Mouse (Mus musculus): ENCODE results near the gene Bcam. TPM values are rescaled to one million over a fixed set of nuclear protein-coding genes. Genes with fewer than 3 reads are reported as not detected.
A peak's percentile ranks its signal among the peaks of the same experiment; 100 is the strongest.

Bcam gene
- total and polyA plus RNA-seq, 3 experiments, result 3.0 to 10.9 (median 4.8) TPM

DNA sequence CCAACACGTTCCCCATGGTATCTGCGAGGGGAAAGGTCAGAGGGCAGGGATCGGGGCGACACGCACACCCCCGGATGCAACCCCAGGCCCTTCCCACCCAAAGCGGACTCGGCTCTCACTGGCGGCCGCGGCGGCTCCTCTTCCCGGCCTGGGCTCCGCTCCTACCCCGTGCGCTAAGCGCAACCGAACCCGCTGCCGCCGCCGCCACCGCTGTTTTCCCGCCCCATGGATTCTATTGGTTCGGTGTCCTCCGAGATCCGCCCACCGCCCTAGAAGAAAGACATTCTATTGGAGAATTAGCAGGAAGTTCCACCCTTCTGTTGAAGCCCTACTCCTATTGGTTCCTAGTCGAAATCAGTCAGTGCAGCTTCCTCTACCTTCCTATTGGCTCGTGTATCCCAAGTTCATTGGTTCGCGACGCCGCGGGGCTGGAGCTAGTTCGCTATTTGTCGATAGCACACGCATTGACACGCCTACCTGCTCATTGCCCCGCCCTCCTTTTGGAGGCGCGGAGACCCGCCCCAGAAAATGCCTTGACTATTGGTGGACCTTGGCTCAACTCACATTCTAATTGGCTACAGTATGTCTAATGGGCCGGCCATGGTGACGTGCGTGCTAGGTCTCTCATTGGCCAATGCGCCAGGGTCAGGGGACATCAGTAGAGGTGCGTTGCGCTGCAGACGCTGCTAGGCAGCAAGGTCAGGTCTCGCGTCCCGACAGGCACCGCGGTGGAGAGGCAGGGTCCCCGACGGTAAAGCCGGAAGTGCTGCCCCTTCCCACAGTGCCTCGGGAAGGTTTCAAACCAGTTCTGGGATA, 55.4 kb downstream of the Bcam start, which contains the start of gene Tomm40:
Tomm40 (minus strand) TSS at position 200 of the 816 bp plus-strand sequence.
- H3K4me2 ChIP-seq (ENCODE audit: insufficient read depth, low read depth, poor library complexity, severe bottlenecking), result peak within 1 kb of the TSS; percentile 81
- H3K4me1 ChIP-seq (ENCODE audit: control insufficient read depth in 1 of 2, insufficient read depth in 2 of 2), result peaks cover 9 to 39% of the 10 kb centered on the region in 2 experiments; a peak in 3 of 4 replicates
- H3K9ac ChIP-seq (ENCODE audit: insufficient read depth, low read depth), result peak within 1 kb of the TSS; percentile 94
- peak within 1 kb of the TSS; percentile 88 to 92 (median 91) for H3K4me3 ChIP-seq (replicated peaks in 1 of 3; ENCODE audit: low read depth in 2 of 3, low read length in 2 of 3, poor library complexity in 1 of 3)
- in situ Hi-C loops (cut with MboI; ENCODE audit: low pct_ligation_motif_present, low pct_unique_long_range_greater_than_20kb, low sequenced_read_pairs) (no loop called here), dilution Hi-C loops (cut with MboI; ENCODE audit: extremely low pct_ligation_motif_present, extremely low pct_unique_long_range_greater_than_20kb, low sequenced_read_pairs) (no loop called here)
- peaks cover 28 to 35% of the 10 kb centered on the region in 2 experiments for H3K36me3 ChIP-seq (replicated peaks in 1 of 2; ENCODE audit: control insufficient read depth in 1 of 2, insufficient read depth in 1 of 2, low read length in 1 of 2)
- no peaks in the 10 kb centered on the region for H3K27me3 ChIP-seq (replicated peaks)
- H3K9me3 ChIP-seq (replicated peaks; ENCODE audit: low read length), result no peaks in the 10 kb centered on the region
- peak within 1 kb of the TSS; percentile 78 for H3K27ac ChIP-seq (ENCODE audit: insufficient read depth, low read depth)
- peak; percentile 10; the same call in 1 of the 2 replicates for TF ChIP-seq IRF4 (IDR thresholded peaks at IDR 0.05; ENCODE audit: low read depth, low read length)
- peak; percentile 54; the same call in 1 of the 2 replicates for TF ChIP-seq MYC (IDR thresholded peaks at IDR 0.05; ENCODE audit: low read depth, low read length)
- no peak for TF ChIP-seq ZC3H11A (IDR thresholded peaks at IDR 0.05; ENCODE audit: low read depth, low read length)
- TF ChIP-seq ETS1 (conservative IDR thresholded peaks at IDR 0.05; ENCODE audit: low read depth, low read length), result no peak
- peak; percentile 18; the same call in 1 of the 2 replicates for TF ChIP-seq SIN3A (IDR thresholded peaks at IDR 0.05; ENCODE audit: low read length)
- peak; percentile 72; the same call in 1 of the 2 replicates for TF ChIP-seq TCF12 (IDR thresholded peaks at IDR 0.05; ENCODE audit: low read depth, low read length)
- 0 out of 2 replicates have a peak, but pooled peaks have one; percentile 21 for TF ChIP-seq TBP (conservative IDR thresholded peaks at IDR 0.05; ENCODE audit: low read depth, low read length)
- peak; percentile 96 for TF ChIP-seq KAT2A (IDR thresholded peaks at IDR 0.05; ENCODE audit: insufficient replicate concordance, low read length)
- peak; percentile 73 for TF ChIP-seq MXI1 (IDR thresholded peaks at IDR 0.05; ENCODE audit: low read depth, low read length)
- peak; percentile 50 for TF ChIP-seq NRF1 (IDR thresholded peaks at IDR 0.05; ENCODE audit: low read depth, low read length)
- TF ChIP-seq POLR2A (IDR thresholded peaks at IDR 0.05; ENCODE audit: low read depth, low read length), result peak; percentile 74
- peak; percentile 84 for TF ChIP-seq HCFC1 (IDR thresholded peaks at IDR 0.05; ENCODE audit: low read depth, low read length)
- peak; percentile 49 for TF ChIP-seq MAX (IDR thresholded peaks at IDR 0.05; ENCODE audit: low read length)
- peak; percentile 66 for TF ChIP-seq NELFE (IDR thresholded peaks at IDR 0.05; ENCODE audit: low read depth, low read length)
- TF ChIP-seq E2F4 (IDR thresholded peaks at IDR 0.05; ENCODE audit: insufficient replicate concordance, low read depth, low read length), result peak; percentile 60; the same call in 1 of the 2 replicates
- TF ChIP-seq ELF1 (IDR thresholded peaks at IDR 0.05; ENCODE audit: low read depth, low read length), result peak; percentile 99
- no peak for TF ChIP-seq EP300 (IDR thresholded peaks at IDR 0.05; ENCODE audit: low read length)
- no peak for TF ChIP-seq ZKSCAN1 (IDR thresholded peaks at IDR 0.05; ENCODE audit: borderline replicate concordance, low read depth, low read length)
- TF ChIP-seq ZMIZ1 (IDR thresholded peaks at IDR 0.05; ENCODE audit: low read depth, low read length), result peak; percentile 73
- TF ChIP-seq CHD2 (IDR thresholded peaks at IDR 0.05; ENCODE audit: low read length), result peak; percentile 97
- H3K79me2 ChIP-seq (replicated peaks; ENCODE audit: control insufficient read depth, extremely low read depth, insufficient read depth, poor library complexity, severe bottlenecking), result peaks cover 18% of the 10 kb centered on the region
- peak; percentile 100 for DNase-seq (ENCODE audit: extremely low read depth)

Data from CH12.LX (cell line).